Mouse (Mus musculus): Measurements from ENCODE around the gene Ago4.

- TF ChIP-seq CHD2 (IDR thresholded peaks at IDR 0.05; ENCODE audit: low read length) (no peak), RCOR1 (IDR thresholded peaks at IDR 0.05; ENCODE audit: low read depth, low read length) (no peak), CTCF (IDR thresholded peaks at IDR 0.05 in 2 of 3, conservative IDR thresholded peaks at IDR 0.05 in 1 of 3; ENCODE audit: control insufficient read depth in 1 of 3, insufficient read depth in 1 of 3, low read depth in 2 of 3, low read length in 3 of 3, poor library complexity in 1 of 3, severe bottlenecking in 1 of 3) (no peak), POLR2A (IDR thresholded peaks at IDR 0.05; ENCODE audit: control insufficient read depth in 1 of 2, insufficient read depth in 1 of 2, low read depth in 1 of 2, low read length in 2 of 2, poor library complexity in 1 of 2) (no peak), TAL1 (IDR thresholded peaks at IDR 0.05; ENCODE audit: low read length) (no peak), MAFK (IDR thresholded peaks at IDR 0.05; ENCODE audit: borderline replicate concordance, low read depth, low read length) (no peak), USF1 (IDR thresholded peaks at IDR 0.05; ENCODE audit: low read depth, low read length) (no peak)
Measured at GRCm38 (mm10) chr4:126546183-126546582, 12.9 kb upstream of the Ago4 start.
